Mouse (Mus musculus) bone marrow, adult 2 months (tissue): ENCODE results near the gene Fras1. TPM values are rescaled to one million over a fixed set of nuclear protein-coding genes. Genes with fewer than 3 reads are reported as not detected.

Experiments
- H3K27ac ChIP-seq: fragments of 200-500 bp; 2 replicates; pipeline ENCODE4 v1.5.1; 2012; ENCODE audit warnings: low read depth, mild to moderate bottlenecking, control low read depth, inconsistent platforms, low read length; ENCODE audit not compliant: control insufficient read depth, poor library complexity, insufficient read depth
- H3K4me1 ChIP-seq: fragments of 200-500 bp; 2 replicates; pipeline ENCODE4 v1.6.1; 2011; ENCODE audit warnings: low read length; ENCODE audit not compliant: control insufficient read depth, insufficient read depth
- H3K4me3 ChIP-seq: fragments of 200-500 bp; replicated peaks from 2 replicates; pipeline ENCODE3; 2011; ENCODE audit warnings: mild to moderate bottlenecking, low read depth, low read length, control low read depth; ENCODE audit not compliant: control insufficient read depth
- CTCF ChIP-seq: fragments of 200-500 bp; IDR thresholded peaks from 2 replicates; pipeline ENCODE4 v1.5.1; 2011; ENCODE audit warnings: low read length, control low read depth; ENCODE audit not compliant: control insufficient read depth, insufficient read depth
- POLR2A ChIP-seq: fragments of 200-500 bp; IDR thresholded peaks from 2 replicates; pipeline ENCODE4 v1.6.1; 2011; ENCODE audit warnings: low read depth, mild to moderate bottlenecking, control low read depth, low read length, borderline replicate concordance; ENCODE audit not compliant: control insufficient read depth
- WGBS: fragments of 180-500 bp; shearing (Covaris S2); methylation state at CpG from one replicate; pipeline ENCODE4 v1.1.7; 2018; 5-methylcytosine and 5-hydroxymethylcytosine counted together
- polyA plus RNA-seq: library from polyadenylated mRNA; stranded (reverse); fragments of >200 nt; gene quantifications from 2 replicates; pipeline ENCODE4 v1.2.4, GENCODE M21; 2011; ENCODE audit warnings: low replicate concordance; ENCODE audit not compliant: missing spikeins, insufficient read depth, insufficient read length

Fras1 gene
- polyA plus RNA-seq, 1 experiment, result not detected

- no peak for TF ChIP-seq POLR2A
- no peak for TF ChIP-seq CTCF
- no peaks in the 10 kb centered on the region for H3K4me1 ChIP-seq
- H3K4me3 ChIP-seq, result no peak overlapping the region
- WGBS, result 68% methylated on average over 4 of the region's 4 CpGs
- H3K27ac ChIP-seq, result no peak overlapping the region
Observed at GRCm38 (mm10) chr5:96482054-96482453, 108.3 kb downstream of the Fras1 start.

- 30% methylated on average over 1 of the region's 1 CpGs for WGBS
- no peak overlapping the region for H3K4me3 ChIP-seq
- H3K4me1 ChIP-seq, result no peaks in the 10 kb centered on the region
- no peak for TF ChIP-seq CTCF
- no peak for TF ChIP-seq POLR2A
- no peak overlapping the region for H3K27ac ChIP-seq
Observed at GRCm38 (mm10) chr5:96492497-96492896, 118.7 kb downstream of the Fras1 start.

DNA sequence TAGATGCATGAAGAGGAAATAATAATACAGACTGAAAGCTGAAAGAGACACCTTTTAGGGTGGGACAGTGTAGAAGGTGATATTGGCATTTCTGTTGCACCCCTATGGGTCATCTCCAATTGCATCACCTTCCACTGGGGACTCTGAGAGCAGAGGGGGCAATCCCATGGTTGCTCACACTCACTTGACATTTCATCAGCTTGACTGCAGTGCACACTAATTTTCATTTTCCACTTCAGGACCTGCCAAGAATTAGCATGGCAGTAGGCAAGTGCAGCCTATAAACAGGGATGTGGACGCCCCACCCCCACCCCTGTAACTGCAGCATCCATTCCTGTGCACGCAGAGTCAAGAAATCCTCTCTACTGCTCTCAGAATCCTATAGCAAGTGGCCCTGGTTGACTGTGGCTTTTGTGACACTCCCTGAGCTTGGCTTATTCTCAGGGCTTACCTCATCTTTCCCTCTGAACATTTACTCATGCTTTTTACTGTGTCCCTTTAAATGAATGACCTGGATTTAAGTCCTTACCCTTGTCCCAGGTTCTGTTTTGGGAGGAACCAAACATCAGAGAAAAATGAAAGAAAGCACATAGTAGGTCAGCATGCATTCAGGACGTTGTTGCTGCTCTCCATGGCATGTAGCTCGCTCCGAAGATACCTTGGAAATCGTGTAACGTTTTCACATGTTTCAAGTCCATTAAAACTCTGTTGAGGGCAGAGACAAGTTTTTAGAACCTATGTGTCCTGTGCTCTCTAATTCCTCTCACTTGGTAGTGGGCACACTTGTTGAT is 120.9 kb downstream of the Fras1 start:
- no peaks in the 10 kb centered on the region for H3K4me1 ChIP-seq
- H3K27ac ChIP-seq, result no peak overlapping the region; the same call in 1 of the 2 replicates
- WGBS, result 87% methylated on average over 7 of the region's 7 CpGs
- H3K4me3 ChIP-seq, result no peak overlapping the region
- TF ChIP-seq CTCF (no peak), POLR2A (no peak)

DNA sequence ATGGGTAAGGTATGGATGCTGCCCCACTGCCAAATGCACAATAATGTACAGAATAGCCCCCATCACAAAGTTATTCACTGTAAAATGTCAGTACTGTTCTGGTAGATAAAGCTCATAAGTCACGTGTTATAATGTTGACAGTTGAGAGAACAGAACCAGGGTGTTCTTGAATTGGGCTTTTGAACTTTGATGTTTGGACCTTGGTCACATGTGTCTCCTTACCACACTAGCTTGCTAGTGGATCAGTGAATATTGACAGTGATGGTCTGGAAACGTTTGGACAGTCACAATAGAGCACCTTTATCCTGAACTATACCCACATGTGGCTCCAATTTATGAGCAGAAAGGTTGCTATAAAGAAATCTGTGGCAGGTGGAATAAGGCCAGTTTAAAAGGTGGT is 124.3 kb downstream of the Fras1 start:
- Histone ChIP-seq H3K27ac (no peak overlapping the region), H3K4me1 (no peaks in the 10 kb centered on the region), H3K4me3 (no peak overlapping the region)
- WGBS, result 55% methylated on average over 2 of the region's 2 CpGs
- TF ChIP-seq POLR2A (no peak), CTCF (no peak)

GRCm38 (mm10) chr5:96501783-96502182 is 128.0 kb downstream of the Fras1 start:
- 67% methylated on average over 4 of the region's 4 CpGs for WGBS
- no peak overlapping the region for H3K27ac ChIP-seq
- TF ChIP-seq POLR2A (no peak), CTCF (no peak)
- no peak overlapping the region for H3K4me3 ChIP-seq
- no peaks in the 10 kb centered on the region for H3K4me1 ChIP-seq

GRCm38 (mm10) chr5:96502400-96502799 is 128.6 kb downstream of the Fras1 start:
- no peak for TF ChIP-seq CTCF
- TF ChIP-seq POLR2A, result no peak
- Histone ChIP-seq H3K27ac (no peak overlapping the region), H3K4me3 (no peak overlapping the region), H3K4me1 (no peaks in the 10 kb centered on the region)
- 57% methylated on average over 1 of the region's 1 CpGs for WGBS

DNA sequence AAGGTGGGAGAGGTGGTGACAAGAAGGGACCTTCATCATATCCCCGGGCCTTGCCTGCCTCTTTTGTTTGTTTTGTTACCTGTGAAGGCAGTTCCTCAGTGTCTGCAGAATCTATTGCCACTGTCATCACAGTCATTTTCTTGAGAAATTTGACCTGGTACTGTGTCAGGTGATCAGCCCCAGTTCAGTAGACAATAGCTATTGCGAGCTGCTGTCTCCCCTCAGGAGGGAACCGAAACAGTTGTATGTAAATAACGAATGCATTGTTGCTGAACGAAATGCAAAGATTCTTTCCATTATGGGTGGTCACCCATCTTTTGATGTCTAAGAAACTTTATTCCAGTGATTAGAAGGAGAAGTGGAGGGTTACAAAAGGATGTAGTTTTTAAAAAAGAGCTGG is 137.2 kb downstream of the Fras1 start:
- Histone ChIP-seq H3K4me3 (no peak overlapping the region), H3K4me1 (no peaks in the 10 kb centered on the region), H3K27ac (no peak overlapping the region)
- 85% methylated on average over 5 of the region's 5 CpGs for WGBS
- TF ChIP-seq POLR2A (no peak), CTCF (no peak)

- H3K4me1 ChIP-seq, result no peaks in the 10 kb centered on the region
- no peak overlapping the region for H3K4me3 ChIP-seq
- 60% methylated on average over 4 of the region's 4 CpGs for WGBS
- no peak overlapping the region for H3K27ac ChIP-seq
- no peak for TF ChIP-seq CTCF
- no peak for TF ChIP-seq POLR2A
Observed at GRCm38 (mm10) chr5:96513327-96513726, 139.6 kb downstream of the Fras1 start.

DNA sequence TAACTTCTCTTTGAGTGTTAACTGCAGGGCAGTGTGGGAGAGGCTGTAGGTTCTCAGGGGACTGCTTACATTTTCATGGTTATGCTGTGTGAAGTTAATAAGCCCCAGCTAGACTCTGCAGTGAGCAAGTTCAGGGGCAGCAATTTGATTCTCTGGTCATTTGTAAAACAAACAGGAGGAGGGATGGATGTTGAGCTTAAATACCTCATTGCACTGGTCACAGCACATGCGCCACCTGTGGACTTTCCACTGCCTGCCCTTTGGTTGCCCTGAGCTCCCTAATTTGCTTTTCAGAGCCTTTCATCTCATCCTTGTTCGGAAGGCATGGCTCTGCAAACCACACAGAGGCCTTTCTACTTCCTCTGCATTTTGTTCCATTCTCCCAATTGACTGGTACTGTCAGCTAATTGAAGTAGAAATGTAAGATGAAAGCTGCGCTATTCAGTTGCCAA is 142.1 kb downstream of the Fras1 start:
- Histone ChIP-seq H3K27ac (no peak overlapping the region), H3K4me3 (no peak overlapping the region), H3K4me1 (no peaks in the 10 kb centered on the region)
- no peak for TF ChIP-seq CTCF
- TF ChIP-seq POLR2A, result no peak
- 65% methylated on average over 3 of the region's 3 CpGs for WGBS
